Mouse (Mus musculus) E14TG2a.4 (cell line): ENCODE results near the gene Cox17.

Experiments
- CTCF ChIP-seq: conservative IDR thresholded peaks from 2 replicates; pipeline ENCODE4 v1.5.1; 2014; ENCODE audit warnings: low read length
- NANOG ChIP-seq: IDR thresholded peaks from 2 replicates; pipeline ENCODE4 v1.6.1; 2014; ENCODE audit warnings: borderline replicate concordance, low read length, mixed read lengths
- POU5F1 ChIP-seq: IDR thresholded peaks from 2 replicates; pipeline ENCODE4 v1.6.1; 2014; ENCODE audit warnings: low read length, borderline replicate concordance

DNA sequence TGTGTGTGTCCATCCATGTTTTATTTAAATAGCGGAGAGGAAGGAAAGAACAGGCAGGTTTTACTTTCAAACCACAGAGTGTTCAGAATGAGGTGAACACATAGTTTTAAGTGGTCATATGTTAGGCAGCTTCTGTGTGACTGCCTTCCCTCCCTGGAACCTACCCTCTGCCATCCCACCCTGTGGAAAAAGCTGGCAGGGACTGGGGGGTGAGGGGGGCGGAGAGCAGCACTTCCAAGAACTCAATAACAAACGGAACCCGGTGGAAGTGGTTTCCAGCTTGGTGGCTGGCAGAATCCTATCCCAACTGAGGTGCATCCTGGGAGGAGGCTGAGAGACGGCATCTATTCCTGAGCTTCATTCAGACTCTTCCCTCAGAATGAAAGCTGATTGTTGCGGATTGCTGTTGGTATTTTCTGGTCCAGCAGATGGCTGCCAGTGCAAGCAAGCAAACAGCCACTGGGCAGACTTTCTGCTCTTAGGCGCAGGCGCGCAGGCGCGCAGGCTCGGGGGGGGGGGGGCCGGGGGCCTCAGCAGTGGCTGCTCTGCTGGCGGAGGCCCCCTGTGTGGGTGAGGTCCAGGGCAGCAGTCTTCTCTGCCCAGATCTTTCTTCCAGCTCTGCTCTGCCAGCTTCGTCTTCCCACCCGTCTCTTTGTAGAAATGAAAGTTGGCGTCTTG, 29.5 kb downstream of the Cox17 start:
- TF ChIP-seq CTCF (no peak), POU5F1 (no peak), NANOG (no peak)
